Mouse (Mus musculus) kidney, postnatal 0 days (tissue): ENCODE data around the gene Gm14226. TPM values are rescaled to one million over a fixed set of nuclear protein-coding genes. Genes with fewer than 3 reads are reported as not detected.
A peak's percentile ranks its signal among the peaks of the same experiment; 100 is the strongest.
"Not testable (repeated sequence)": the region's sequence is repeated elsewhere in the genome, so short reads cannot be mapped to it uniquely, and the experiment has no call there.

Source experiments
- ATAC-seq: fragments of 200-750 bp; cut with Nextera tagmentation; replicated peaks from 2 replicates; pipeline ENCODE4 v1.8.0; 2017; ENCODE audit warnings: low read depth, moderate number of reproducible peaks, moderate TSS enrichment, moderate library complexity; ENCODE audit not compliant: low FRiP score
- DNase-seq: peaks from one replicate; pipeline ENCODE4 v3.0.0-alpha.2; 2016; ENCODE audit warnings: low spot score
- H3K27ac ChIP-seq: fragments of 300-500 bp; sonication (generic); 2 replicates; pipeline ENCODE4 v1.5.1; 2014; ENCODE audit warnings: mild to moderate bottlenecking
- H3K27me3 ChIP-seq: fragments of 300-500 bp; sonication (generic); 2 replicates; pipeline ENCODE4 v1.6.1; 2014; ENCODE audit warnings: low read length, mixed read lengths; ENCODE audit not compliant: insufficient read depth
- H3K36me3 ChIP-seq: fragments of 300-500 bp; sonication (generic); 2 replicates; pipeline ENCODE4 v1.6.1; 2014; ENCODE audit warnings: low read length, mixed read lengths; ENCODE audit not compliant: insufficient read depth
- H3K4me1 ChIP-seq: fragments of 300-500 bp; sonication (generic); replicated peaks from 2 replicates; pipeline ENCODE4 v1.6.1; 2014; ENCODE audit warnings: antibody characterized with exemption, low read length, mixed read lengths; ENCODE audit not compliant: insufficient read depth
- H3K4me2 ChIP-seq: fragments of 300-500 bp; sonication (generic); 2 replicates; pipeline ENCODE4 v1.6.1; 2014; ENCODE audit warnings: mild to moderate bottlenecking, low read length, moderate library complexity, mixed read lengths
- H3K4me3 ChIP-seq: fragments of 300-500 bp; sonication (generic); replicated peaks from 2 replicates; pipeline ENCODE4 v1.5.1; 2014; ENCODE audit warnings: low read depth, low read length
- H3K9ac ChIP-seq: fragments of 300-500 bp; sonication (generic); 2 replicates; pipeline ENCODE4 v1.6.1; 2014; ENCODE audit warnings: low read depth, low read length
- H3K9me3 ChIP-seq: fragments of 300-500 bp; sonication (generic); replicated peaks from 2 replicates; pipeline ENCODE4 v1.6.1; 2016; ENCODE audit warnings: low read length, inconsistent platforms, mixed read lengths
- CTCF ChIP-seq: IDR thresholded peaks from 2 replicates; pipeline ENCODE4 v1.5.1; 2016; ENCODE audit warnings: antibody characterized with exemption, low read depth, mild to moderate bottlenecking, moderate library complexity
- WGBS: fragments of 180-500 bp; shearing (Covaris S2); extraction: QIAGEN DNeasy Blood & Tissue Kit; methylation state at CpG from one replicate; pipeline ENCODE4 v1.1.7; 2014; 5-methylcytosine and 5-hydroxymethylcytosine counted together
- polyA plus RNA-seq: library from polyadenylated mRNA; unstranded; fragments of >200 nt; fragmentation: Nextera tagmentation; extraction: Ambion mirVana; gene quantifications from 2 replicates; pipeline ENCODE4 v1.2.1, GENCODE M21; 2015

The Gm14226 gene
- polyA plus RNA-seq, 1 experiment from 2014 or later: 0.84 TPM

GRCm38 (mm10) chr2:154992083-154992482 lies 26.0 kb upstream of the Gm14226 start:
- H3K4me3 ChIP-seq: no peak overlapping the region
- no peak for ATAC-seq
- no peak for TF ChIP-seq CTCF
- DNase-seq: no peak
- H3K36me3 ChIP-seq: no peaks in the 10 kb centered on the region
- no peaks in the 10 kb centered on the region for H3K27me3 ChIP-seq
- H3K9ac ChIP-seq: no peak overlapping the region
- no peaks in the 10 kb centered on the region for H3K4me1 ChIP-seq
- whole genome bisulfite sequencing: 81% methylated on average over 5 of the region's 5 CpGs
- no peaks in the 10 kb centered on the region for H3K9me3 ChIP-seq
- no peak overlapping the region for H3K27ac ChIP-seq
- no peak overlapping the region for H3K4me2 ChIP-seq

- Histone ChIP-seq H3K27ac (no peak overlapping the region), H3K9ac (no peak overlapping the region), H3K27me3 (no peaks in the 10 kb centered on the region), H3K36me3 (no peaks in the 10 kb centered on the region), H3K9me3 (no peaks in the 10 kb centered on the region), H3K4me2 (no peak overlapping the region), H3K4me3 (no peak overlapping the region), H3K4me1 (no peaks in the 10 kb centered on the region)
- ATAC-seq (no peak), DNase-seq (no peak)
- TF ChIP-seq CTCF: no peak
- 90% methylated on average over 11 of the region's 11 CpGs for WGBS
Observed at GRCm38 (mm10) chr2:155005491-155005890, 12.6 kb upstream of the Gm14226 start.

- TF ChIP-seq CTCF: no peak
- ATAC-seq (no peak), DNase-seq (no peak)
- H3K9ac ChIP-seq: no peak overlapping the region
- H3K4me3 ChIP-seq: no peak overlapping the region
- H3K4me1 ChIP-seq: no peaks in the 10 kb centered on the region
- no peak overlapping the region for H3K4me2 ChIP-seq
- H3K27me3 ChIP-seq: no peaks in the 10 kb centered on the region
- no peak overlapping the region for H3K27ac ChIP-seq
- no peaks in the 10 kb centered on the region for H3K36me3 ChIP-seq
- WGBS: 58% methylated on average over 3 of the region's 3 CpGs
- H3K9me3 ChIP-seq: no peaks in the 10 kb centered on the region
Observed at GRCm38 (mm10) chr2:155011086-155011656, 6.9 kb upstream of the Gm14226 start.

- H3K36me3 ChIP-seq: no peaks in the 10 kb centered on the region
- no peak overlapping the region for H3K4me3 ChIP-seq
- H3K9me3 ChIP-seq: no peaks in the 10 kb centered on the region
- no peak for ATAC-seq
- 77% methylated on average over 6 of the region's 6 CpGs for WGBS
- H3K9ac ChIP-seq: no peak overlapping the region
- H3K4me1 ChIP-seq: no peaks in the 10 kb centered on the region
- H3K27me3 ChIP-seq: no peaks in the 10 kb centered on the region
- no peak for TF ChIP-seq CTCF
- H3K4me2 ChIP-seq: no peak overlapping the region
- no peak for DNase-seq
- no peak overlapping the region for H3K27ac ChIP-seq
Observed at GRCm38 (mm10) chr2:155012991-155013390, 5.1 kb upstream of the Gm14226 start.

- H3K9me3 ChIP-seq, H3K4me2 ChIP-seq, ATAC-seq, H3K4me1 ChIP-seq, H3K27me3 ChIP-seq, H3K4me3 ChIP-seq, H3K27ac ChIP-seq, H3K36me3 ChIP-seq, H3K9ac ChIP-seq, DNase-seq: not testable (repeated sequence)
- WGBS: 23% methylated on average over 7 of the region's 9 CpGs
Observed at GRCm38 (mm10) chr2:155016751-155017150, 1.3 kb upstream of the Gm14226 start.

GRCm38 (mm10) chr2:155018762-155019641 lies 936 bp downstream of the Gm14226 start:
- Histone ChIP-seq H3K27me3 (no peaks in the 10 kb centered on the region), H3K36me3 (no peaks in the 10 kb centered on the region), H3K9ac (peak overlapping the region; percentile 55), H3K4me2 (peak overlapping the region; percentile 79), H3K4me1 (no peaks in the 10 kb centered on the region), H3K9me3 (no peaks in the 10 kb centered on the region), H3K4me3 (peak overlapping the region; percentile 47), H3K27ac (peak overlapping the region; percentile 79)
- ATAC-seq: peak; percentile 82
- DNase-seq: peak; percentile 94
- WGBS: under 1% methylated on average over 38 of the region's 38 CpGs
- no peak for TF ChIP-seq CTCF
